Mouse (Mus musculus) heart, adult 9 months (tissue): ENCODE data around the gene Cep68.

Source experiments
- DNase-seq, 2 experiments: peaks; one replicate each; pipeline ENCODE4 v3.0.0; 2022; ENCODE audit warnings: low spot score in 2 of 2

The Cep68 gene

GRCm38 (mm10) chr11:20249296-20250110 lies at the start of gene Cep68:
TSS of gene Cep68 (minus strand) at chr11:20249429.
- peak; percentile 96 to 97 for DNase-seq

- no peak for DNase-seq
Observed at GRCm38 (mm10) chr11:20284463-20284862, 35.2 kb upstream of the Cep68 start.

- DNase-seq: no peak
Observed at GRCm38 (mm10) chr11:20282601-20283219, 33.5 kb upstream of the Cep68 start.

GRCm38 (mm10) chr11:20280982-20281381 lies 31.8 kb upstream of the Cep68 start:
- no peak for DNase-seq

- DNase-seq: no peak
Observed at GRCm38 (mm10) chr11:20278702-20279101, 29.5 kb upstream of the Cep68 start.

- no peak for DNase-seq
Observed at GRCm38 (mm10) chr11:20277106-20277505, 27.9 kb upstream of the Cep68 start.

GRCm38 (mm10) chr11:20275974-20276373 lies 26.7 kb upstream of the Cep68 start:
- DNase-seq: no peak

- DNase-seq: no peak
Observed at GRCm38 (mm10) chr11:20269885-20270284, 20.7 kb upstream of the Cep68 start.

- DNase-seq: no peak
Observed at GRCm38 (mm10) chr11:20262628-20263380, 13.6 kb upstream of the Cep68 start.

- DNase-seq: no peak
Observed at GRCm38 (mm10) chr11:20254791-20255190, 5.6 kb upstream of the Cep68 start.

GRCm38 (mm10) chr11:20253088-20253487 lies 3.9 kb upstream of the Cep68 start:
- DNase-seq: no peak

GRCm38 (mm10) chr11:20250476-20251178 lies 1.4 kb upstream of the Cep68 start:
- DNase-seq: no peak

- DNase-seq: no peak
Observed at GRCm38 (mm10) chr11:20248840-20249239, 389 bp downstream of the Cep68 start.

GRCm38 (mm10) chr11:20248277-20248676 lies 952 bp downstream of the Cep68 start:
- no peak for DNase-seq

- no peak for DNase-seq
Observed at GRCm38 (mm10) chr11:20247146-20247855, 1.9 kb downstream of the Cep68 start.

- DNase-seq: no peak
Observed at GRCm38 (mm10) chr11:20246616-20247015, 2.6 kb downstream of the Cep68 start.

GRCm38 (mm10) chr11:20245316-20245715 lies 3.9 kb downstream of the Cep68 start:
- DNase-seq: no peak

GRCm38 (mm10) chr11:20244336-20245290 lies 4.6 kb downstream of the Cep68 start:
- no peak for DNase-seq

GRCm38 (mm10) chr11:20243214-20243913 lies 5.9 kb downstream of the Cep68 start:
- DNase-seq: no peak
